ENCODE assay signal across 8 mouse cellular contexts in genomic region chr11:88140066-88141060, GRCm38 (mm10). TPM values are rescaled to one million over a fixed set of nuclear protein-coding genes. Genes with fewer than 3 reads are reported as not detected.
DNase-seq lines count a peak whose midpoint lies in the region; ATAC-seq and TF ChIP-seq lines count a peak whose summit lies in the region.

No protein-coding gene starts in this region.

- WGBS in heart, adult 2 months: 31% methylated on average over 13 of the region's 13 CpGs
- WGBS in forebrain, embryonic 12.5 days: 11% methylated on average over 13 of the region's 13 CpGs

- H3K4me3 ChIP-seq in heart, adult 2 months: no peak overlapping the region
- H3K4me3 ChIP-seq in G1E (ENCODE audit: low read depth, low read length): peak overlapping the region; percentile 54; the same call in 1 of the 2 replicates
- H3K4me3 ChIP-seq in forebrain, embryonic 12.5 days (replicated peaks): no peak overlapping the region

- H3K27ac ChIP-seq in heart, adult 2 months: peak overlapping the region; percentile 86
- H3K27ac ChIP-seq in forebrain, embryonic 12.5 days: peak overlapping the region; percentile 96

- DNase-seq in heart, adult 2 months: peak in 1 of 2 experiments; percentile 62
- DNase-seq in heart, postnatal 14 days: no peak
- DNase-seq in G1E (ENCODE audit: low spot score): peak; percentile 72
- peak; percentile 53 for DNase-seq in lung, postnatal 36 days
- DNase-seq in ovary, postnatal 10 days (ENCODE audit: low spot score): no peak
- no peak for DNase-seq in ovary, postnatal 36 days (ENCODE audit: low spot score)
- no peak for DNase-seq in urinary bladder, postnatal 4 days (ENCODE audit: low spot score in 2 of 2)

- H3K9me3 ChIP-seq in G1E (replicated peaks): 0 out of 2 replicates have a peak, but pooled peaks cover 4% of the 10 kb centered on the region
- no peaks in the 10 kb centered on the region for H3K9me3 ChIP-seq in forebrain, embryonic 12.5 days

- H3K4me2 ChIP-seq in forebrain, embryonic 12.5 days: peak overlapping the region; percentile 53

- peaks cover 4% of the 10 kb centered on the region for H3K36me3 ChIP-seq in heart, adult 2 months (ENCODE audit: control insufficient read depth, insufficient read depth, low read length)
- H3K36me3 ChIP-seq in G1E (replicated peaks): peaks cover 4% of the 10 kb centered on the region
- peaks cover 2% of the 10 kb centered on the region; the same call in 1 of the 2 replicates for H3K36me3 ChIP-seq in forebrain, embryonic 12.5 days (replicated peaks)

- H3K27me3 ChIP-seq in heart, adult 2 months (ENCODE audit: control insufficient read depth, insufficient read depth, low read length): no peaks in the 10 kb centered on the region
- H3K27me3 ChIP-seq in G1E (ENCODE audit: insufficient read depth, low read length): peaks cover 46% of the 10 kb centered on the region
- H3K27me3 ChIP-seq in forebrain, embryonic 12.5 days: no peaks in the 10 kb centered on the region

- no peak for TF ChIP-seq POLR2A in heart, adult 2 months (IDR thresholded peaks at IDR 0.05; ENCODE audit: insufficient read depth, low read depth, low read length)

- H3K4me1 ChIP-seq in heart, adult 2 months (ENCODE audit: control insufficient read depth, insufficient read depth, low read length): peaks cover 31% of the 10 kb centered on the region
- H3K4me1 ChIP-seq in G1E (ENCODE audit: insufficient read depth, low read depth, low read length): peaks cover 77% of the 10 kb centered on the region
- peaks cover 65% of the 10 kb centered on the region for H3K4me1 ChIP-seq in forebrain, embryonic 12.5 days

- intact Hi-C loops in heart, adult 2 months (cut with DNase I): no loop called here
- intact Hi-C loops in heart, postnatal 14 days (cut with DNase I): no loop called here

- ATAC-seq in G1E (ENCODE audit: extremely low read depth, insufficient number of reproducible peaks, low FRiP score, poor library complexity, severe bottlenecking): peak; percentile 91
- ATAC-seq in forebrain, embryonic 12.5 days (ENCODE audit: low FRiP score): peak; percentile 63; the same call in 1 of the 2 replicates

- no peak for TF ChIP-seq CTCF in heart, adult 2 months (IDR thresholded peaks at IDR 0.05)
- no peak for TF ChIP-seq CTCF in G1E (IDR thresholded peaks at IDR 0.05; ENCODE audit: low read depth, low read length)

- H3K79me2 ChIP-seq in heart, adult 2 months (replicated peaks; ENCODE audit: control insufficient read depth, insufficient read depth, low read length): no peaks in the 10 kb centered on the region; the same call in 1 of the 2 replicates

- H3K9ac ChIP-seq in heart, adult 2 months (ENCODE audit: low read depth, low read length): peak overlapping the region; percentile 6; the same call in 1 of the 2 replicates
- H3K9ac ChIP-seq in forebrain, embryonic 12.5 days: no peak overlapping the region

- peak; percentile 45; the same call in 1 of the 2 replicates for TF ChIP-seq EP300 in heart, adult 2 months (IDR thresholded peaks at IDR 0.05; ENCODE audit: insufficient read depth, low read depth, low read length)

RNA-seq across cellular contexts. Expression of gene Cuedc1, which starts 42.5 kb away (rescaled TPM):
- 10 to 100 TPM; 49.8 to 55.0 TPM for total RNA-seq in heart, adult 2 months (2021)
- 36.2 and 38.7 TPM in 2 replicates for polyA plus RNA-seq in heart, adult 2 months (2012; rRNA removed)
- total RNA-seq in heart, postnatal 14 days (2021): 10 to 100 TPM; 47.9 to 55.6 TPM
- total RNA-seq in G1E (2014; fragmentation: Nextera tagmentation) (29.2 and 36.4 TPM in 2 replicates), G1E (2017) (16.7 and 18.9 TPM in 2 replicates)
- 29.6 and 31.7 TPM in 2 replicates for polyA plus RNA-seq in G1E (2012)
- polyA plus RNA-seq in forebrain, embryonic 12.5 days (2016; fragmentation: Nextera tagmentation; extraction: Ambion mirVana): 41.1 and 42.5 TPM in 2 replicates

Comparison
In these comparisons a context has a peak if more than half of its experiments do, and no peak if none do; other contexts are left out.
1. DNase-seq: peak in G1E (single experiment) and lung, postnatal 36 days (single experiment); none in heart, postnatal 14 days (0 of 2), ovary, postnatal 10 days (single experiment), ovary, postnatal 36 days (single experiment) and urinary bladder, postnatal 4 days (0 of 2).